Mouse (Mus musculus) midbrain, postnatal 0 days (tissue): Measurements from ENCODE around the gene Cdkl5. TPM values are rescaled to one million over a fixed set of nuclear protein-coding genes. Genes with fewer than 3 reads are reported as not detected.

Experiments
- ATAC-seq: fragments of 200-750 bp; cut with Nextera tagmentation; 2 replicates; pipeline ENCODE4 v1.8.0; 2017; ENCODE audit warnings: moderate number of reproducible peaks, mild to moderate bottlenecking, moderate TSS enrichment, moderate library complexity; ENCODE audit not compliant: low FRiP score
- DNase-seq: peaks from one replicate; pipeline ENCODE4 v3.0.0-alpha.2; 2015; ENCODE audit warnings: low spot score
- H3K27ac ChIP-seq: fragments of 300-500 bp; sonication (generic); 2 replicates; pipeline ENCODE4 v1.5.1; 2014; ENCODE audit warnings: low read depth, mild to moderate bottlenecking, low read length, mixed read lengths
- H3K27me3 ChIP-seq: fragments of 300-500 bp; sonication (generic); 2 replicates; pipeline ENCODE4 v1.6.1; 2014; ENCODE audit warnings: low read length, control low read depth, mixed read lengths; ENCODE audit not compliant: insufficient read depth
- H3K36me3 ChIP-seq: fragments of 300-500 bp; sonication (generic); 2 replicates; pipeline ENCODE4 v1.6.1; 2014; ENCODE audit warnings: low read length, control low read depth, mixed read lengths; ENCODE audit not compliant: insufficient read depth
- H3K4me1 ChIP-seq: fragments of 300-500 bp; sonication (generic); 2 replicates; pipeline ENCODE4 v1.6.1; 2014; ENCODE audit warnings: mild to moderate bottlenecking, control low read depth, antibody characterized with exemption, low read length, mixed read lengths; ENCODE audit not compliant: insufficient read depth
- H3K4me2 ChIP-seq: fragments of 300-500 bp; sonication (generic); 2 replicates; pipeline ENCODE4 v1.6.1; 2014; ENCODE audit warnings: low read depth, mild to moderate bottlenecking, low read length, mixed read lengths; ENCODE audit not compliant: poor library complexity, severe bottlenecking
- H3K4me3 ChIP-seq: fragments of 300-500 bp; sonication (generic); 2 replicates; pipeline ENCODE4 v1.5.1; 2014; ENCODE audit warnings: low read depth, mild to moderate bottlenecking, low read length, moderate library complexity
- H3K9ac ChIP-seq: fragments of 300-500 bp; sonication (generic); replicated peaks from 2 replicates; pipeline ENCODE4 v1.6.1; 2014; ENCODE audit warnings: mild to moderate bottlenecking, low read length, moderate library complexity, mixed read lengths; ENCODE audit not compliant: poor library complexity, severe bottlenecking
- H3K9me3 ChIP-seq: fragments of 300-500 bp; sonication (generic); 2 replicates; pipeline ENCODE4 v1.6.1; 2016; ENCODE audit warnings: low read length, control low read depth
- CTCF ChIP-seq: IDR thresholded peaks from 2 replicates; pipeline ENCODE4 v1.5.1; 2016; ENCODE audit warnings: antibody characterized with exemption, mild to moderate bottlenecking
- WGBS: fragments of 180-500 bp; shearing (Covaris S2); extraction: QIAGEN DNeasy Blood & Tissue Kit; methylation state at CpG from one replicate; pipeline ENCODE4 v1.1.7; 2014; 5-methylcytosine and 5-hydroxymethylcytosine counted together
- polyA plus RNA-seq: library from polyadenylated mRNA; unstranded; fragments of >200 nt; fragmentation: Nextera tagmentation; extraction: Ambion mirVana; gene quantifications from 2 replicates; pipeline ENCODE4 v1.2.1, GENCODE M21; 2015
- total RNA-seq: library from RNA; depleted of rRNA; stranded (reverse); fragments of >200 nt; gene quantifications from 2 replicates; pipeline ENCODE4 v1.2.3, GENCODE M21; 2014

Gene Cdkl5
- total and polyA plus RNA-seq, 2 experiments from 2014 or later, result 3.7 to 15.4 TPM

GRCm38 (mm10) chrX:160865022-160865421 lies 129.5 kb downstream of the Cdkl5 start:
- H3K9ac ChIP-seq, result no peak overlapping the region
- 43% methylated on average over 4 of the region's 4 CpGs for WGBS
- no peak overlapping the region for H3K4me2 ChIP-seq
- no peak for DNase-seq
- no peak for TF ChIP-seq CTCF
- H3K27ac ChIP-seq, result no peak overlapping the region
- H3K4me3 ChIP-seq, result no peak overlapping the region
- H3K9me3 ChIP-seq, result no peaks in the 10 kb centered on the region
- ATAC-seq, result no peak
- H3K27me3 ChIP-seq, result no peaks in the 10 kb centered on the region; the same call in 1 of the 2 replicates
- no peaks in the 10 kb centered on the region for H3K4me1 ChIP-seq
- no peaks in the 10 kb centered on the region for H3K36me3 ChIP-seq

- no peak overlapping the region for H3K27ac ChIP-seq
- no peaks in the 10 kb centered on the region; the same call in 1 of the 2 replicates for H3K27me3 ChIP-seq
- no peak for ATAC-seq
- no peak overlapping the region for H3K4me2 ChIP-seq
- no peak for TF ChIP-seq CTCF
- WGBS, result 35% methylated on average over 4 of the region's 4 CpGs
- no peaks in the 10 kb centered on the region for H3K9me3 ChIP-seq
- no peaks in the 10 kb centered on the region for H3K4me1 ChIP-seq
- DNase-seq, result no peak
- H3K4me3 ChIP-seq, result no peak overlapping the region
- no peaks in the 10 kb centered on the region for H3K36me3 ChIP-seq
- no peak overlapping the region for H3K9ac ChIP-seq
Measured at GRCm38 (mm10) chrX:160863689-160864383, 130.7 kb downstream of the Cdkl5 start.

DNA sequence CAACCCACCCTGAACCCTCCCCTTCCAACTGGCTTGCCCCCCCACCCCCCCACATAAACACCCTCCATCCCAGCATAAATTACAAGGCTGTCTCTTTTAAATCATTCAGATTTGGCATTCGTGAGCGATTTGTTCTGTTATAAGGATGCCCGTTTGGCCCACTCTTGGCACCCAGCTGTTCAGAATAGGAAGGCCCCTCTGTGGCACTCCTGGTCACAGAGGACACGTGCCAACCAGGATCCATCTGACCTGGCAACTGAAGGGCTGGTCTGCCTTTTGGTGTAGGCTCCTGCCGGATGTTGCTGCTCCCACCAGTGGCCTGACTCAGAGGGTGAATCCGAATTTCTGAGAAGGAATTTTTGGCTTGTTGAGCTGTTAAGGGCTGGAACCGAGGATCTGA lies 186.3 kb downstream of the Cdkl5 start:
- Histone ChIP-seq H3K27ac (no peak overlapping the region), H3K9ac (no peak overlapping the region)

DNA sequence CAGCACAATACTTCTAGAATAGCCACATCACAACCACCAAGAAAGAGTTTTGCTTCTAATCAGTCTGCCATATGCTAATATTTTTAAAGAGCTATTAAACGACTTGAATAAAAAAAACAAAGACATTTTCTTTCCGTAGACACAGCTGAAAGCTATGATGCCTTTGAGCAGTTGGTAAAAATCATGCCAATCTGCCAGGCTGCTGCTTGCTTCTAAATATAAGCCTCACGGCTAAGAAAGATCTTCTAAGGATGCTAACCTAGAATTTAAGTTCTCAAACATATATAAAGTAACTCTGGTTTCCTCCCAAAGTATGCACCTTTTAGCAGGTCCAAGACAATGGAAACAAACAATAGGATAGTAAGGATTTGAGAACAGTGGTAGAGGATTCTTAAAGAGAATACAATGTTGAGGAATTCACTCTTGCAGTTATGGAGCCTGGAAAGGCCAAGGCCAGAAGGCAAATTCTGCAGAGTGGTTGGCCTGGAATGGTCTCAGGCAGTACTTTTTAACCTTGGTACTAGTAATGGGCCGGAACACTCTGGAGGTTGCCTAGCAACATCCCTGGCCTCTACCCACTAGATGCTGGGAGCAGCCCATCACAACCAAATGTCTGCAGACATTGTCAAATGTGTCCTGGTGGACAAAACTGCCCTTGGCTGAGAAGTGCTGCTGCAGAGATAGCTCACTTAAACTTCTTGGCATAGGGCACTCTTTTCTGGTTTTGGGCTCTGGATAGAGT lies 189.9 kb downstream of the Cdkl5 start:
- 82% methylated on average over 4 of the region's 4 CpGs for WGBS
- H3K27ac ChIP-seq, result no peak overlapping the region
- H3K9me3 ChIP-seq, result no peaks in the 10 kb centered on the region
- no peak overlapping the region for H3K9ac ChIP-seq
- no peak overlapping the region for H3K4me2 ChIP-seq
- no peak overlapping the region for H3K4me3 ChIP-seq
- H3K4me1 ChIP-seq, result no peaks in the 10 kb centered on the region
- no peak for ATAC-seq
- TF ChIP-seq CTCF, result no peak
- no peak for DNase-seq
- H3K27me3 ChIP-seq, result 0 out of 2 replicates have a peak, but pooled peaks cover 4% of the 10 kb centered on the region
- H3K36me3 ChIP-seq, result no peaks in the 10 kb centered on the region

More for the DNA sequence above, 186.3 kb downstream of the Cdkl5 start:
- H3K4me3 ChIP-seq, result no peak overlapping the region
- no peak overlapping the region for H3K4me2 ChIP-seq
- WGBS, result 80% methylated on average over 7 of the region's 7 CpGs
- DNase-seq (no peak), ATAC-seq (no peak)
- no peaks in the 10 kb centered on the region for H3K36me3 ChIP-seq
- H3K27me3 ChIP-seq, result no peaks in the 10 kb centered on the region
- H3K4me1 ChIP-seq, result no peaks in the 10 kb centered on the region
- H3K9me3 ChIP-seq, result no peaks in the 10 kb centered on the region
- no peak for TF ChIP-seq CTCF

GRCm38 (mm10) chrX:160794920-160795319 lies 199.6 kb downstream of the Cdkl5 start:
- no peak for TF ChIP-seq CTCF
- no peak for DNase-seq
- ATAC-seq, result no peak
- H3K36me3 ChIP-seq, result no peaks in the 10 kb centered on the region
- no peak overlapping the region for H3K9ac ChIP-seq
- no peaks in the 10 kb centered on the region for H3K4me1 ChIP-seq
- WGBS, result 73% methylated on average over 4 of the region's 4 CpGs
- no peak overlapping the region for H3K4me3 ChIP-seq
- no peak overlapping the region for H3K27ac ChIP-seq
- H3K9me3 ChIP-seq, result no peaks in the 10 kb centered on the region
- H3K4me2 ChIP-seq, result no peak overlapping the region
- no peaks in the 10 kb centered on the region for H3K27me3 ChIP-seq

DNA sequence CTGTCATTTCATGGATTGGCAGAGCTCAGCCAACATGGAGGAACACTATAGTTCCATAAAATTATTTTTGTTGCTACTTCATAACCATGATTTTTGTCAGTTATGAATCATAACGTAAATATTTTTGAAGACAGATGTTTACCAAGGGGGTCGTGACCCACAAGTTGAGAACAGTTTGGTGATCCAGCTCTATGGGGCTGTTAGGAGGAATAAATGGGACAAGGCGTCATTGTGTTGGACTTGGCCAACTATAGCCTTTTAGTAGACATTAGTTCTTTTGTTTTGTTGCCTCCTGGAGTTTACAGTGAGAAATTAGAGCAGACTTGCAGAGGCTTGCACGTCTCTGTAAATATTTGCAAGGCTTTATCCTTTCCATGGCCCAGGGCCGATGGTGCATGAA lies 212.2 kb downstream of the Cdkl5 start:
- no peak overlapping the region for H3K4me2 ChIP-seq
- DNase-seq (no peak), ATAC-seq (no peak)
- no peak overlapping the region for H3K27ac ChIP-seq
- no peak overlapping the region for H3K9ac ChIP-seq
- no peak for TF ChIP-seq CTCF
- no peaks in the 10 kb centered on the region for H3K9me3 ChIP-seq
- H3K4me3 ChIP-seq, result no peak overlapping the region
- H3K27me3 ChIP-seq, result no peaks in the 10 kb centered on the region; the same call in 1 of the 2 replicates
- H3K36me3 ChIP-seq, result no peaks in the 10 kb centered on the region
- WGBS, result 83% methylated on average over 5 of the region's 5 CpGs
- no peaks in the 10 kb centered on the region for H3K4me1 ChIP-seq
